In the genomic region with DNA sequence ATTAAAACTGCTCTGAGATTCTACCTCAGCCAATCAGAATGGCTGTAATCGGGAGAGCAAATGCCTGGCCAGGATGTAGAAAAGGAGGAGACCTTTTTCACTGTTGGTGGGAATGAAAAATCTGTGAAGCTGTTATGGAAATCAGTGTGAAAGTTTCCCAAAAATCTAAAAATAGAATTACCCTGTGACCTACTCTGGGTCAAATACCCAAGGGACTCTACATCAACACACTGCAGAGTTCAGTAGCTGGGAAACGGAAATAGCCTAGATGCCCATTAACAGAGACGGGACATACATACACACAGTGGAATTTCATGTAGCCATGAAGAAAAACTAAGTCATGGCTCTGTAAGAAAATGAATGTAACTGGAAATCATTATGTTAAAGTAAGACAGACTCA, we compare ENCODE assay signal across 25 mouse cellular contexts. TPM values are rescaled to one million over a fixed set of nuclear protein-coding genes. Genes with fewer than 3 reads are reported as not detected.
DNase-seq lines count a peak whose midpoint lies in the region; ATAC-seq lines count a peak whose summit lies in the region.
"Had no signal": no experiment of that assay in that cellular context is flagged by ENCODE, and none has a peak within 500 bp of the region (broad histone marks: within the 10 kb centered on the region; RNA-seq: fewer than 3 reads in every experiment).

No protein-coding gene starts in this region.

- WGBS in heart, embryonic 13.5 days = 30% methylated on average over 3 of the region's 3 CpGs
- WGBS in kidney, embryonic 16.5 days = 49% methylated on average over 3 of the region's 3 CpGs
- 33% methylated on average over 3 of the region's 3 CpGs for WGBS in embryonic facial prominence, embryonic 14.5 days
- 59% methylated on average over 3 of the region's 3 CpGs for WGBS in intestine, embryonic 15.5 days

- H3K9me3 ChIP-seq in heart, embryonic 13.5 days = no peaks in the 10 kb centered on the region
- no peaks in the 10 kb centered on the region for H3K9me3 ChIP-seq in kidney, embryonic 16.5 days (ENCODE audit: low read length)
- no peaks in the 10 kb centered on the region for H3K9me3 ChIP-seq in embryonic facial prominence, embryonic 14.5 days (ENCODE audit: control insufficient read depth, low read length)
- no peaks in the 10 kb centered on the region for H3K9me3 ChIP-seq in intestine, embryonic 15.5 days
- H3K9me3 ChIP-seq: embryonic facial prominence, embryonic 15.5 days; hindbrain, embryonic 15.5 days; limb, embryonic 12.5 days; midbrain, embryonic 10.5 days; stomach, embryonic 15.5 days had no signal

- peaks cover 10% of the 10 kb centered on the region for H3K4me1 ChIP-seq in heart, embryonic 13.5 days
- H3K4me1 ChIP-seq in kidney, embryonic 16.5 days (ENCODE audit: insufficient read depth, low read length) = peaks cover 7% of the 10 kb centered on the region; the same call in 1 of the 2 replicates
- H3K4me1 ChIP-seq in embryonic facial prominence, embryonic 14.5 days (ENCODE audit: control insufficient read depth, insufficient read depth, low read length) = no peaks in the 10 kb centered on the region
- H3K4me1 ChIP-seq in intestine, embryonic 15.5 days (replicated peaks) = no peaks in the 10 kb centered on the region
- H3K4me1 ChIP-seq: embryonic facial prominence, embryonic 15.5 days; hindbrain, embryonic 15.5 days; limb, embryonic 12.5 days; midbrain, embryonic 10.5 days; stomach, embryonic 15.5 days had no signal

- H3K9ac ChIP-seq in heart, embryonic 13.5 days = no peak overlapping the region
- no peak overlapping the region for H3K9ac ChIP-seq in kidney, embryonic 16.5 days (replicated peaks; ENCODE audit: low read length)
- no peak overlapping the region for H3K9ac ChIP-seq in embryonic facial prominence, embryonic 14.5 days (ENCODE audit: low read depth, low read length)
- H3K9ac ChIP-seq in intestine, embryonic 15.5 days = no peak overlapping the region
- H3K9ac ChIP-seq: embryonic facial prominence, embryonic 15.5 days; hindbrain, embryonic 15.5 days; limb, embryonic 12.5 days; liver, postnatal 0 days; stomach, embryonic 15.5 days had no signal

- DNase-seq in heart, postnatal 25 days (ENCODE audit: low spot score) = no peak
- no peak for DNase-seq in kidney, adult 8-10 months
- peak; percentile 31 for DNase-seq in embryonic facial prominence, embryonic 14.5 days (ENCODE audit: low spot score)
- DNase-seq in gastrocnemius, adult 18-20 months (ENCODE audit: low spot score) = no peak
- DNase-seq: adrenal gland, postnatal 14 days; cerebellum, adult 8-10 months; cerebellum, postnatal 36 days; gastrocnemius, postnatal 36 days; kidney, postnatal 14 days; layer of hippocampus, postnatal 36 days; liver, postnatal 0 days; thymus, postnatal 25 days had no signal

- H3K4me2 ChIP-seq in heart, embryonic 13.5 days = no peak overlapping the region
- 0 out of 2 replicates have a peak overlapping the region, but pooled peaks have one; percentile 22 for H3K4me2 ChIP-seq in kidney, embryonic 16.5 days (replicated peaks; ENCODE audit: low read depth, low read length)
- no peak overlapping the region for H3K4me2 ChIP-seq in embryonic facial prominence, embryonic 14.5 days (ENCODE audit: low read depth, low read length)
- H3K4me2 ChIP-seq in intestine, embryonic 15.5 days (replicated peaks) = no peak overlapping the region
- H3K4me2 ChIP-seq: embryonic facial prominence, embryonic 15.5 days; heart, embryonic 11.5 days; hindbrain, embryonic 15.5 days; limb, embryonic 12.5 days; liver, embryonic 11.5 days; stomach, embryonic 15.5 days had no signal

- no peaks in the 10 kb centered on the region for H3K27me3 ChIP-seq in heart, embryonic 13.5 days (replicated peaks)
- H3K27me3 ChIP-seq in kidney, embryonic 16.5 days (ENCODE audit: insufficient read depth, low read length) = no peaks in the 10 kb centered on the region
- no peaks in the 10 kb centered on the region for H3K27me3 ChIP-seq in embryonic facial prominence, embryonic 14.5 days (replicated peaks; ENCODE audit: control insufficient read depth, insufficient read depth, low read length)
- no peaks in the 10 kb centered on the region for H3K27me3 ChIP-seq in intestine, embryonic 15.5 days (replicated peaks)
- H3K27me3 ChIP-seq: embryonic facial prominence, embryonic 15.5 days; hindbrain, embryonic 15.5 days; limb, embryonic 12.5 days; stomach, embryonic 15.5 days had no signal

- ATAC-seq in heart, embryonic 13.5 days (ENCODE audit: extremely low read depth, insufficient number of reproducible peaks, low FRiP score, low TSS enrichment) = no peak
- peak; percentile 42; the same call in 1 of the 2 replicates for ATAC-seq in kidney, embryonic 16.5 days (ENCODE audit: low FRiP score, low TSS enrichment)
- no peak for ATAC-seq in embryonic facial prominence, embryonic 14.5 days (ENCODE audit: low read depth)
- no peak for ATAC-seq in intestine, embryonic 15.5 days
- ATAC-seq: forebrain, embryonic 16.5 days; liver, postnatal 0 days; lung, postnatal 0 days had no signal

- no peak overlapping the region for H3K4me3 ChIP-seq in heart, embryonic 13.5 days
- H3K4me3 ChIP-seq in kidney, embryonic 16.5 days (ENCODE audit: low read length) = no peak overlapping the region
- H3K4me3 ChIP-seq in embryonic facial prominence, embryonic 14.5 days (ENCODE audit: low read depth, low read length) = no peak overlapping the region
- no peak overlapping the region for H3K4me3 ChIP-seq in intestine, embryonic 15.5 days (replicated peaks)
- H3K4me3 ChIP-seq: embryonic facial prominence, embryonic 15.5 days; hindbrain, embryonic 15.5 days; limb, embryonic 12.5 days; midbrain, embryonic 10.5 days; stomach, embryonic 15.5 days had no signal

- intact Hi-C loops in heart, postnatal 25 days (cut with DNase I) = no loop called here

- H3K36me3 ChIP-seq in heart, embryonic 13.5 days = no peaks in the 10 kb centered on the region
- H3K36me3 ChIP-seq in kidney, embryonic 16.5 days (ENCODE audit: insufficient read depth, low read length) = no peaks in the 10 kb centered on the region
- H3K36me3 ChIP-seq in embryonic facial prominence, embryonic 14.5 days (ENCODE audit: control insufficient read depth, insufficient read depth, low read length) = no peaks in the 10 kb centered on the region
- no peaks in the 10 kb centered on the region for H3K36me3 ChIP-seq in intestine, embryonic 15.5 days
- H3K36me3 ChIP-seq: embryonic facial prominence, embryonic 15.5 days; hindbrain, embryonic 15.5 days; limb, embryonic 12.5 days; midbrain, embryonic 10.5 days; stomach, embryonic 15.5 days had no signal

- peak overlapping the region; percentile 20; the same call in 1 of the 2 replicates for H3K27ac ChIP-seq in heart, embryonic 13.5 days (replicated peaks)
- peak overlapping the region; percentile 60; the same call in 1 of the 2 replicates for H3K27ac ChIP-seq in kidney, embryonic 16.5 days (ENCODE audit: low read length)
- H3K27ac ChIP-seq in embryonic facial prominence, embryonic 14.5 days (replicated peaks; ENCODE audit: low read depth, low read length) = no peak overlapping the region
- no peak overlapping the region for H3K27ac ChIP-seq in intestine, embryonic 15.5 days
- H3K27ac ChIP-seq: embryonic facial prominence, embryonic 15.5 days; hindbrain, embryonic 15.5 days; limb, embryonic 12.5 days; macrophage; midbrain, embryonic 10.5 days; stomach, embryonic 15.5 days had no signal

RNA-seq across cellular contexts. Expression of gene Map4k4, which starts 22.7 kb away (rescaled TPM):
- 17.5 and 21.1 TPM in 2 replicates for polyA plus RNA-seq in heart, embryonic 13.5 days (2015; fragmentation: Nextera tagmentation; extraction: Ambion mirVana)
- 100 to 1,000 TPM; 155 to 174 TPM for total RNA-seq in heart, postnatal 25 days (2021)
- 14.3 and 20.2 TPM in 2 replicates for polyA plus RNA-seq in kidney, embryonic 16.5 days (2015; fragmentation: Nextera tagmentation; extraction: Ambion mirVana)
- 27.8 and 32.4 TPM in 2 replicates for polyA plus RNA-seq in embryonic facial prominence, embryonic 14.5 days (2014; fragmentation: Nextera tagmentation; extraction: Ambion mirVana)
- polyA plus RNA-seq in intestine, embryonic 15.5 days (2015; fragmentation: Nextera tagmentation; extraction: Ambion mirVana) = 20.0 and 25.5 TPM in 2 replicates
- total RNA-seq in gastrocnemius, adult 18-20 months (2021) = 10 to 100 TPM; 15.2 to 20.9 TPM

Comparison
In these comparisons a context has a peak if more than half of its experiments do, and no peak if none do; other contexts are left out.
1. H3K27ac ChIP-seq: peak in heart, embryonic 13.5 days (single experiment) and kidney, embryonic 16.5 days (single experiment); none in embryonic facial prominence, embryonic 14.5 days (single experiment) and intestine, embryonic 15.5 days (single experiment).